Mouse (Mus musculus) cortical plate, adult 2 months (tissue): ENCODE results near the gene Rlf. TPM values are rescaled to one million over a fixed set of nuclear protein-coding genes. Genes with fewer than 3 reads are reported as not detected.

Source experiments
- H3K27ac ChIP-seq: fragments of 200-500 bp; 2 replicates; pipeline ENCODE4 v1.5.1; 2012; ENCODE audit warnings: low read length, control low read depth, inconsistent platforms; ENCODE audit not compliant: insufficient read depth
- H3K4me1 ChIP-seq: fragments of 200-500 bp; 2 replicates; pipeline ENCODE4 v1.6.1; 2011; ENCODE audit warnings: low read length; ENCODE audit not compliant: control insufficient read depth, insufficient read depth
- H3K4me3 ChIP-seq: fragments of 200-500 bp; 2 replicates; pipeline ENCODE4 v1.5.1; 2011; ENCODE audit warnings: mild to moderate bottlenecking, low read length, control low read depth; ENCODE audit not compliant: insufficient read depth
- CTCF ChIP-seq: fragments of 200-500 bp; IDR thresholded peaks from 2 replicates; pipeline ENCODE4 v1.5.1; 2011; ENCODE audit warnings: mild to moderate bottlenecking, control low read depth, low read length; ENCODE audit not compliant: insufficient read depth; ENCODE audit errors: extremely low read depth
- POLR2A ChIP-seq: fragments of 200-500 bp; IDR thresholded peaks from 2 replicates; pipeline ENCODE4 v1.6.1; 2011; ENCODE audit warnings: mild to moderate bottlenecking, low read length, control low read depth; ENCODE audit not compliant: insufficient read depth; ENCODE audit errors: extremely low read depth
- polyA plus RNA-seq: library from polyadenylated mRNA; depleted of rRNA; stranded (reverse); fragments of >200 nt; gene quantifications from 2 replicates; pipeline ENCODE4 v1.2.3, GENCODE M21; 2012; rRNA removed

The Rlf gene
- 14.1 and 15.4 TPM in 2 replicates for polyA plus RNA-seq

- H3K4me3 ChIP-seq: peak within 1 kb of the TSS; percentile 47
- TF ChIP-seq POLR2A (0 out of 2 replicates have a peak, but pooled peaks have one; percentile 56), CTCF (no peak)
These were observed at the start of gene Rlf for GRCm38 (mm10) chr4:121214793-121215304. Gene Rlf, minus strand, starts transcription at chr4:121215084.

GRCm38 (mm10) chr4:121241612-121242000 lies 26.7 kb upstream of the Rlf start:
- no peak for TF ChIP-seq CTCF
- TF ChIP-seq POLR2A: no peak
- no peaks in the 10 kb centered on the region for H3K4me1 ChIP-seq

More at GRCm38 (mm10) chr4:121214793-121215304, at the start of gene Rlf:
- H3K27ac ChIP-seq: peak within 1 kb of the TSS; percentile 67; the same call in 1 of the 2 replicates
- H3K4me1 ChIP-seq: no peaks in the 10 kb centered on the region

GRCm38 (mm10) chr4:121240637-121241611 lies 26.0 kb upstream of the Rlf start:
- no peak overlapping the region for H3K4me3 ChIP-seq
- H3K27ac ChIP-seq: no peak overlapping the region
- TF ChIP-seq CTCF (peak; percentile 61), POLR2A (no peak)
- no peaks in the 10 kb centered on the region for H3K4me1 ChIP-seq

More at GRCm38 (mm10) chr4:121241612-121242000, 26.7 kb upstream of the Rlf start:
- Histone ChIP-seq H3K4me3 (no peak overlapping the region), H3K27ac (no peak overlapping the region)

- Histone ChIP-seq H3K4me1 (no peaks in the 10 kb centered on the region), H3K27ac (no peak overlapping the region), H3K4me3 (no peak overlapping the region)
- TF ChIP-seq CTCF: no peak
- no peak for TF ChIP-seq POLR2A
These were observed 25.0 kb upstream of the Rlf start for GRCm38 (mm10) chr4:121239878-121240277.

- no peak overlapping the region for H3K27ac ChIP-seq
- no peaks in the 10 kb centered on the region; the same call in 1 of the 2 replicates for H3K4me1 ChIP-seq
- no peak overlapping the region for H3K4me3 ChIP-seq
- TF ChIP-seq POLR2A: no peak
- TF ChIP-seq CTCF: peak; percentile 57
These were observed 17.0 kb upstream of the Rlf start for GRCm38 (mm10) chr4:121231772-121232414.

- Histone ChIP-seq H3K4me1 (no peaks in the 10 kb centered on the region; the same call in 1 of the 2 replicates), H3K27ac (no peak overlapping the region), H3K4me3 (0 out of 2 replicates have a peak overlapping the region, but pooled peaks have one; percentile 7)
- no peak for TF ChIP-seq POLR2A
These were observed 16.2 kb upstream of the Rlf start for GRCm38 (mm10) chr4:121230943-121231614.

GRCm38 (mm10) chr4:121227072-121227471 lies 12.2 kb upstream of the Rlf start:
- H3K4me1 ChIP-seq: no peaks in the 10 kb centered on the region; the same call in 1 of the 2 replicates
- TF ChIP-seq CTCF (no peak), POLR2A (no peak)
- H3K27ac ChIP-seq: no peak overlapping the region
- H3K4me3 ChIP-seq: no peak overlapping the region

- TF ChIP-seq CTCF (no peak), POLR2A (no peak)
- Histone ChIP-seq H3K27ac (no peak overlapping the region), H3K4me3 (no peak overlapping the region), H3K4me1 (no peaks in the 10 kb centered on the region)
These were observed 10.3 kb upstream of the Rlf start for GRCm38 (mm10) chr4:121225177-121225576.

- no peak for TF ChIP-seq POLR2A
- Histone ChIP-seq H3K4me3 (no peak overlapping the region), H3K27ac (no peak overlapping the region), H3K4me1 (no peaks in the 10 kb centered on the region)
These were observed 8.3 kb upstream of the Rlf start for GRCm38 (mm10) chr4:121223136-121223535.
